Mouse (Mus musculus) heart, postnatal 0 days (tissue): Measurements from ENCODE around the gene Kcnj4. TPM values are rescaled to one million over a fixed set of nuclear protein-coding genes. Genes with fewer than 3 reads are reported as not detected.

Experiments used
- ATAC-seq: fragments of 200-750 bp; cut with Nextera tagmentation; 2 replicates; pipeline ENCODE4 v1.8.0; 2017; ENCODE audit warnings: low read depth, moderate number of reproducible peaks, moderate library complexity; ENCODE audit not compliant: insufficient read depth
- DNase-seq: peaks from one replicate; pipeline ENCODE4 v3.0.0-alpha.2; 2016; ENCODE audit warnings: low spot score
- H3K27ac ChIP-seq: fragments of 300-500 bp; sonication (generic); 2 replicates; pipeline ENCODE4 v1.5.1; 2014; ENCODE audit warnings: low read depth, mild to moderate bottlenecking
- H3K27me3 ChIP-seq: fragments of 300-500 bp; sonication (generic); 2 replicates; pipeline ENCODE4 v1.6.1; 2014; ENCODE audit warnings: low read length, mixed read lengths; ENCODE audit not compliant: control insufficient read depth, insufficient read depth
- H3K36me3 ChIP-seq: fragments of 300-500 bp; sonication (generic); replicated peaks from 2 replicates; pipeline ENCODE4 v1.6.1; 2014; ENCODE audit warnings: low read length, mixed read lengths; ENCODE audit not compliant: control insufficient read depth, insufficient read depth
- H3K4me1 ChIP-seq: fragments of 300-500 bp; sonication (generic); 2 replicates; pipeline ENCODE4 v1.6.1; 2014; ENCODE audit warnings: antibody characterized with exemption; ENCODE audit not compliant: control insufficient read depth, insufficient read depth
- H3K4me2 ChIP-seq: fragments of 300-500 bp; sonication (generic); 2 replicates; pipeline ENCODE4 v1.6.1; 2014; ENCODE audit warnings: low read depth, mild to moderate bottlenecking, low read length, moderate library complexity
- H3K4me3 ChIP-seq: fragments of 300-500 bp; sonication (generic); 2 replicates; pipeline ENCODE4 v1.5.1; 2014; ENCODE audit warnings: low read depth, low read length
- H3K9ac ChIP-seq: fragments of 300-500 bp; sonication (generic); replicated peaks from 2 replicates; pipeline ENCODE4 v1.6.1; 2014; ENCODE audit warnings: low read depth, low read length, mixed read lengths
- H3K9me3 ChIP-seq: fragments of 300-500 bp; sonication (generic); replicated peaks from 2 replicates; pipeline ENCODE4 v1.6.1; 2016; ENCODE audit warnings: low read length; ENCODE audit not compliant: control insufficient read depth
- CTCF ChIP-seq: IDR thresholded peaks from 2 replicates; pipeline ENCODE4 v1.5.1; 2016; ENCODE audit warnings: antibody characterized with exemption, control low read depth, low read depth
- EP300 ChIP-seq: IDR thresholded peaks from 2 replicates; pipeline ENCODE4 v1.6.1; 2016; ENCODE audit warnings: antibody characterized with exemption, low read depth
- WGBS: fragments of 180-500 bp; shearing (Covaris S2); extraction: QIAGEN DNeasy Blood & Tissue Kit; methylation state at CpG from one replicate; pipeline ENCODE4 v1.1.7; 2014; 5-methylcytosine and 5-hydroxymethylcytosine counted together
- polyA plus RNA-seq: library from polyadenylated mRNA; unstranded; fragments of >200 nt; fragmentation: Nextera tagmentation; extraction: Ambion mirVana; gene quantifications from 2 replicates; pipeline ENCODE4 v1.2.1, GENCODE M21; 2015
- total RNA-seq: library from RNA; depleted of rRNA; stranded (reverse); fragments of >200 nt; gene quantifications from 2 replicates; pipeline ENCODE4 v1.2.3, GENCODE M21; 2014; ENCODE audit warnings: low replicate concordance; rRNA removed

Kcnj4 gene
- total RNA-seq (3.6 and 7.7 TPM in 2 replicates), polyA plus RNA-seq (0.10 and 0.12 TPM in 2 replicates)

- H3K9me3 ChIP-seq: no peaks in the 10 kb centered on the region
- peak within 1 kb of the TSS; percentile 63 for H3K4me3 ChIP-seq
- DNase-seq (no peak), ATAC-seq (peak; percentile 5; the same call in 1 of the 2 replicates)
- H3K4me1 ChIP-seq: peaks cover 19% of the 10 kb centered on the region
- peaks cover 69% of the 10 kb centered on the region for H3K27me3 ChIP-seq
- H3K27ac ChIP-seq: no peak within 1 kb of the TSS
- H3K9ac ChIP-seq: peak within 1 kb of the TSS; percentile 46
- WGBS: 2% methylated on average over 58 of the region's 60 CpGs
- H3K36me3 ChIP-seq: no peaks in the 10 kb centered on the region
- H3K4me2 ChIP-seq: peak within 1 kb of the TSS; percentile 99
- TF ChIP-seq EP300: no peak
- TF ChIP-seq CTCF: no peak
These were observed at the start of gene Kcnj4 for GRCm38 (mm10) chr15:79504707-79505452. Kcnj4 (minus strand) TSS chr15:79505241.

GRCm38 (mm10) chr15:79552566-79552965, 47.5 kb upstream of the Kcnj4 start:
- H3K4me1 ChIP-seq: no peaks in the 10 kb centered on the region
- H3K9ac ChIP-seq: no peak overlapping the region
- no peaks in the 10 kb centered on the region for H3K9me3 ChIP-seq
- H3K27me3 ChIP-seq: no peaks in the 10 kb centered on the region
- no peaks in the 10 kb centered on the region for H3K36me3 ChIP-seq
- no peak overlapping the region for H3K4me2 ChIP-seq
- WGBS: 62% methylated on average over 5 of the region's 5 CpGs
- no peak for ATAC-seq
- H3K27ac ChIP-seq: no peak overlapping the region
- no peak for DNase-seq
- H3K4me3 ChIP-seq: no peak overlapping the region
- TF ChIP-seq CTCF: no peak
- TF ChIP-seq EP300: no peak

- WGBS: 93% methylated on average over 2 of the region's 2 CpGs
- TF ChIP-seq EP300 (no peak), CTCF (no peak)
These were observed 43.2 kb upstream of the Kcnj4 start for GRCm38 (mm10) chr15:79548226-79548625.

DNA sequence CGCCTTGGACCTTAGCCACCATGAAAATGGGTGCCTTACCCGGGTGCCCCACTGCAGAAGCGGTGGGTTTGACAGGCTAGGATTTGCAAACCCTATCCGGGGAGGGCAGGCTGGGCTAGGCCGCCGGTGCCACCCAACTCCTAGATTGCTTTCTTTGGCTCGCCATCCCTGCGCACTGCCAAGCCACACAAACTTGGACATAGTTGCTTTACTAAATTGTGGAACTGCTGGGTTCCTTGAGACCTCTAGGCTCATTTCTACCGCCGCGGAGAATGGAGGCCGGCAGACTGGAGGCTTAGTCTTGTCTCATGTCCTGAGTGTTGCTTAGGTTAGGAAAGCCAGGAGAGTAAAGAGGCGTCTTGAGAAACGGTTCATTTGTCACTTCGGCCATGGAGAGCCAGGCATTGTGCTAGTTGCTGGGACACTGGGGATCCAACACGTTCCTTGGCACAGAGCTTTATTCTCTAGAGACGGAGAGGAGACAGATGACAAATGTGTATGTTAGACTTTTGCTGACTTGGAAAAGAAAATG, 42.3 kb upstream of the Kcnj4 start:
- no peak for ATAC-seq

More at GRCm38 (mm10) chr15:79548226-79548625, 43.2 kb upstream of the Kcnj4 start:
- Histone ChIP-seq H3K36me3 (peaks cover 12% of the 10 kb centered on the region), H3K4me1 (peaks cover 9% of the 10 kb centered on the region), H3K4me3 (no peak overlapping the region), H3K9ac (no peak overlapping the region), H3K27ac (no peak overlapping the region), H3K9me3 (no peaks in the 10 kb centered on the region), H3K4me2 (no peak overlapping the region), H3K27me3 (no peaks in the 10 kb centered on the region)
- ATAC-seq: no peak
- no peak for DNase-seq

DNA sequence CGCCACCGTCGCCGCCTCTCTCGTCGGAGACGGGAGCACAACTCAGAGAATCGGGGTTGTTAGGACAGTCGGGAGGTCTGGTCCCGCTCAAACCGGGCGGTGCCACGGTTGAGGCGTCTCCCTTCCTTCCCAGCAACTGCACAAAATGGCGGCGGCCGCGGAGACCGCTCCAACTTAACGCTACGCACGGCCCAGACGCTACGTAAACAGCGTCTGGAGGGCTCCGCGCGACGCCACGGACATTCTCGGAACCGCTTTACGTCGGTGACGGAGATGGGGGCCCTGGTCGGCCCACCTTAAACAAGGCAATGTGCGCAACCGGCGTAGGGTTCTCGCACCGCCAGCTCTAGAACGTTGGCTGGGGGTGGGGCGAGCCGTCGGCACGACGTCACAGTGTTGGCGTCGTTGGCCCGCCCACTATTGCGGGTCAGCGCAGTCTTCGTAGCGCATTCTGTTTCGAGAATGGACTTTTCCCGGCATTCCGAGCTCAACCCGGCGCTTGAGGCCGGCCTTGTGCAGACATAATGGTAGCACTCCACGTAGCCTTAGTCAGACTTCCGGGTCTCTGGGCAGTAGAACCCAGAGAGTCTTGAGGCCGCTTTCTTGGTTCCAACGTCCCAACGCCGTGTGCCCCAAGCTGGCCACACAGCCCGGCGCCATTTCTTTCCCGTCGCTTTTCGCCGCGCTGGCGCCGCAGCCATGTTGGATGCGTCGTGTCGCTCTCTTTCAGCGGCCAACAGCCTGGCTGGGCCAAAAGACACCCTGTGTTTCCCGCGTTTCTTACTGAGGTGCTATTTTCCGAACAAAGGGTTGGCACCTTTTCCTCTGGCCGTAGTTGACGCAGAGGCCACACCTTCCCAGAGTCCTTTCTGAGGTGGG, 41.6 kb upstream of the Kcnj4 start, which contains the start of gene Ddx17:
Gene Ddx17 (minus strand): TSS at position 332 of the 879 bp plus-strand sequence.
- TF ChIP-seq EP300 (peak; percentile 97), CTCF (no peak)
- Histone ChIP-seq H3K4me3 (peak within 1 kb of the TSS; percentile 84), H3K4me2 (peak within 1 kb of the TSS; percentile 85), H3K4me1 (peaks cover 9% of the 10 kb centered on the region), H3K9ac (peak within 1 kb of the TSS; percentile 98), H3K9me3 (no peaks in the 10 kb centered on the region), H3K27me3 (no peaks in the 10 kb centered on the region), H3K27ac (peak within 1 kb of the TSS; percentile 99), H3K36me3 (peaks cover 27% of the 10 kb centered on the region)
- peak; percentile 95 for DNase-seq
- WGBS: 2% methylated on average over 76 of the region's 84 CpGs
- peak; percentile 96 for ATAC-seq

More for the DNA sequence above, 42.3 kb upstream of the Kcnj4 start:
- 75% methylated on average over 17 of the region's 17 CpGs for WGBS
- DNase-seq: no peak
- H3K9me3 ChIP-seq: no peaks in the 10 kb centered on the region
- H3K27me3 ChIP-seq: no peaks in the 10 kb centered on the region
- TF ChIP-seq CTCF (no peak), EP300 (no peak)
- H3K9ac ChIP-seq: no peak overlapping the region
- H3K36me3 ChIP-seq: peaks cover 20% of the 10 kb centered on the region
- H3K4me3 ChIP-seq: peak overlapping the region; percentile 84
- H3K4me2 ChIP-seq: peak overlapping the region; percentile 57
- H3K4me1 ChIP-seq: peaks cover 9% of the 10 kb centered on the region
- H3K27ac ChIP-seq: peak overlapping the region; percentile 99
